Mouse (Mus musculus) ES-E14 (cell line): Measurements from ENCODE around the gene Ceacam10. TPM values are rescaled to one million over a fixed set of nuclear protein-coding genes. Genes with fewer than 3 reads are reported as not detected.
A peak's percentile ranks its signal among the peaks of the same experiment; 100 is the strongest.

Source experiments
- DNase-seq: peaks from one replicate; pipeline ENCODE4 v3.0.0-alpha.2; 2013; ENCODE audit warnings: low read depth, low spot score
- H3K27ac ChIP-seq: 2 replicates; pipeline ENCODE4 v1.5.1; 2012; ENCODE audit warnings: low read depth, mild to moderate bottlenecking, low read length, moderate library complexity, mixed read lengths; ENCODE audit not compliant: poor library complexity, insufficient read depth, severe bottlenecking
- H3K36me3 ChIP-seq: 2 replicates; pipeline ENCODE4 v1.6.1; 2012; ENCODE audit warnings: mild to moderate bottlenecking, low read length, moderate library complexity, mixed read lengths; ENCODE audit not compliant: control insufficient read depth, poor library complexity, insufficient read depth, severe bottlenecking
- H3K4me1 ChIP-seq, 2 experiments: fragments of 150-350 bp in 1 of 2; sonication (generic) in 1 of 2; 2 replicates each; pipeline ENCODE4 v1.6.1; 2012; ENCODE audit warnings: low read length in 2 of 2, mild to moderate bottlenecking in 1 of 2, mixed read lengths in 1 of 2; ENCODE audit not compliant: control insufficient read depth in 2 of 2, insufficient read depth in 2 of 2, poor library complexity in 1 of 2
- H3K4me3 ChIP-seq, 2 experiments: fragments of 150-350 bp in 1 of 2; sonication (generic) in 1 of 2; 2 replicates each; pipeline ENCODE4 v1.5.1; 2012; ENCODE audit warnings: low read length in 2 of 2, low read depth in 1 of 2, mild to moderate bottlenecking in 1 of 2, mixed read lengths in 1 of 2; ENCODE audit not compliant: insufficient read depth in 1 of 2, poor library complexity in 1 of 2, severe bottlenecking in 1 of 2
- H3K9ac ChIP-seq: 2 replicates; pipeline ENCODE4 v1.6.1; 2012; ENCODE audit warnings: low read depth, mild to moderate bottlenecking, low read length, mixed read lengths; ENCODE audit not compliant: poor library complexity, insufficient read depth, severe bottlenecking
- H3K9me3 ChIP-seq: fragments of 150-350 bp; sonication (generic); 2 replicates; pipeline ENCODE4 v1.6.1; 2012; ENCODE audit warnings: low read depth, mild to moderate bottlenecking, low read length; ENCODE audit not compliant: control insufficient read depth, insufficient read depth
- CHD2 ChIP-seq: IDR thresholded peaks from 2 replicates; pipeline ENCODE4 v1.6.1; 2014; ENCODE audit warnings: mild to moderate bottlenecking, low read depth, low read length, inconsistent platforms
- HCFC1 ChIP-seq: IDR thresholded peaks from 2 replicates; pipeline ENCODE4 v1.6.1; 2012; ENCODE audit warnings: low read length, inconsistent platforms, borderline replicate concordance; ENCODE audit not compliant: insufficient read depth
- MAFK ChIP-seq: IDR thresholded peaks from 2 replicates; pipeline ENCODE4 v1.6.1; 2014; ENCODE audit warnings: mild to moderate bottlenecking, low read depth, low read length, inconsistent platforms; ENCODE audit not compliant: insufficient read depth
- ZC3H11A ChIP-seq: IDR thresholded peaks from 2 replicates; pipeline ENCODE4 v1.6.1; 2012; ENCODE audit warnings: low read depth, mild to moderate bottlenecking, inconsistent platforms, low read length, borderline replicate concordance
- ZNF384 ChIP-seq: IDR thresholded peaks from 2 replicates; pipeline ENCODE4 v1.6.1; 2012; ENCODE audit warnings: low read depth, low read length, inconsistent platforms
- in situ Hi-C, 2 experiments: fragments of 600-800 bp; cut with MboI; formaldehyde crosslinking; loops; one replicate each; pipeline ENCODE4 v1.15.1; 2025; ENCODE audit warnings: low sequenced_read_pairs in 2 of 2, inconsistent platforms in 1 of 2; ENCODE audit not compliant: unreplicated experiment in 2 of 2
- total RNA-seq: library from RNA; depleted of rRNA; stranded (reverse); fragments of 300-350 nt; gene quantifications from 2 replicates; pipeline ENCODE4 v1.2.3, GENCODE M21; 2012

Gene Ceacam10
- total RNA-seq, 1 experiment = 0.89 TPM

- Histone ChIP-seq H3K9ac (no peak overlapping the region), H3K9me3 (no peaks in the 10 kb centered on the region), H3K4me3 (no peak overlapping the region), H3K27ac (no peak overlapping the region), H3K36me3 (no peaks in the 10 kb centered on the region), H3K4me1 (no peaks in the 10 kb centered on the region)
- TF ChIP-seq MAFK (no peak), ZNF384 (no peak), HCFC1 (no peak), ZC3H11A (no peak), CHD2 (no peak)
- in situ Hi-C loops = no loop called here
- no peak for DNase-seq
These were observed 3.0 kb upstream of the Ceacam10 start for GRCm38 (mm10) chr7:24773942-24774535.

GRCm38 (mm10) chr7:24776145-24776544 lies 861 bp upstream of the Ceacam10 start:
- no peak overlapping the region for H3K4me3 ChIP-seq
- in situ Hi-C loops = no loop called here
- H3K9me3 ChIP-seq = no peaks in the 10 kb centered on the region
- no peak for DNase-seq
- no peaks in the 10 kb centered on the region for H3K36me3 ChIP-seq
- no peak overlapping the region for H3K27ac ChIP-seq
- no peaks in the 10 kb centered on the region for H3K4me1 ChIP-seq
- TF ChIP-seq ZNF384 = no peak
- no peak overlapping the region for H3K9ac ChIP-seq

- TF ChIP-seq ZNF384 (no peak), ZC3H11A (no peak), CHD2 (no peak), MAFK (no peak), HCFC1 (no peak)
- no peak for DNase-seq
- H3K9me3 ChIP-seq = no peaks in the 10 kb centered on the region
- in situ Hi-C loops = no loop called here
- H3K4me3 ChIP-seq = no peak overlapping the region
- H3K9ac ChIP-seq = no peak overlapping the region
- H3K36me3 ChIP-seq = no peaks in the 10 kb centered on the region
- no peaks in the 10 kb centered on the region for H3K4me1 ChIP-seq
- no peak overlapping the region for H3K27ac ChIP-seq
These were observed 20.9 kb downstream of the Ceacam10 start for GRCm38 (mm10) chr7:24797918-24798317.

GRCm38 (mm10) chr7:24802149-24802767 lies 25.3 kb downstream of the Ceacam10 start:
- no peak overlapping the region for H3K27ac ChIP-seq
- H3K9ac ChIP-seq = no peak overlapping the region
- H3K4me3 ChIP-seq = no peak overlapping the region
- H3K9me3 ChIP-seq = no peaks in the 10 kb centered on the region
- in situ Hi-C loops = no loop called here
- no peak for DNase-seq
- no peak for TF ChIP-seq MAFK
- no peak for TF ChIP-seq HCFC1
- TF ChIP-seq CHD2 = no peak
- TF ChIP-seq ZNF384 = no peak
- TF ChIP-seq ZC3H11A = no peak
- H3K36me3 ChIP-seq = no peaks in the 10 kb centered on the region
- peaks cover 0 to 6% of the 10 kb centered on the region in 2 experiments; a peak in 1 of 4 replicates for H3K4me1 ChIP-seq

GRCm38 (mm10) chr7:24804826-24805225 lies 27.8 kb downstream of the Ceacam10 start:
- no peaks in the 10 kb centered on the region for H3K9me3 ChIP-seq
- no peaks in the 10 kb centered on the region for H3K36me3 ChIP-seq
- H3K4me3 ChIP-seq = no peak overlapping the region
- in situ Hi-C loops = no loop called here
- H3K27ac ChIP-seq = no peak overlapping the region
- H3K4me1 ChIP-seq = peaks cover 2 to 20% of the 10 kb centered on the region in 2 experiments; a peak in 3 of 4 replicates
- no peak for TF ChIP-seq MAFK
- no peak for TF ChIP-seq CHD2
- no peak for DNase-seq
- peak overlapping the region; percentile 39; the same call in 1 of the 2 replicates for H3K9ac ChIP-seq
